Mouse (Mus musculus): ENCODE data around the gene Hectd4.

GRCm38 (mm10) chr5:121261806-121262205, 41.8 kb downstream of the Hectd4 start:
- TF ChIP-seq CTCF (IDR thresholded peaks at IDR 0.05; ENCODE audit: insufficient read depth, low read length): no peak
- TF ChIP-seq POLR2A (IDR thresholded peaks at IDR 0.05; ENCODE audit: borderline replicate concordance, extremely low read depth, low read depth, low read length): no peak
